Mouse (Mus musculus): ENCODE measurements around the gene Adamtsl5.

Gene Adamtsl5

GRCm38 (mm10) chr10:80320340-80320760 is 27.9 kb downstream of the Adamtsl5 start, which contains the start of gene 2310011J03Rik:
2310011J03Rik (minus strand) TSS chr10:80320537.
- DNase-seq (ENCODE audit: low spot score) = peak; percentile 92

- DNase-seq (ENCODE audit: low spot score) = no peak
Measured at GRCm38 (mm10) chr10:80317011-80317410, 31.2 kb downstream of the Adamtsl5 start.

- no peak for DNase-seq (ENCODE audit: low spot score)
Measured at GRCm38 (mm10) chr10:80316359-80316781, 31.8 kb downstream of the Adamtsl5 start.

- no peak for DNase-seq (ENCODE audit: low spot score)
Measured at GRCm38 (mm10) chr10:80315315-80315714, 32.9 kb downstream of the Adamtsl5 start.

GRCm38 (mm10) chr10:80314494-80315001 is 33.7 kb downstream of the Adamtsl5 start:
- DNase-seq (ENCODE audit: low spot score) = no peak

- no peak for DNase-seq (ENCODE audit: low spot score)
Measured at GRCm38 (mm10) chr10:80313627-80314201, 34.5 kb downstream of the Adamtsl5 start.

- DNase-seq (ENCODE audit: low spot score) = no peak
Measured at GRCm38 (mm10) chr10:80312586-80313504, 35.4 kb downstream of the Adamtsl5 start.

GRCm38 (mm10) chr10:80311560-80311959 is 36.7 kb downstream of the Adamtsl5 start:
- DNase-seq (ENCODE audit: low spot score) = no peak

- peak; percentile 75 for DNase-seq (ENCODE audit: low spot score)
Measured at GRCm38 (mm10) chr10:80304862-80305261, 43.4 kb downstream of the Adamtsl5 start.

- no peak for DNase-seq (ENCODE audit: low spot score)
Measured at GRCm38 (mm10) chr10:80304458-80304857, 43.8 kb downstream of the Adamtsl5 start.

GRCm38 (mm10) chr10:80302471-80302881 is 45.7 kb downstream of the Adamtsl5 start:
- peak; percentile 88 for DNase-seq (ENCODE audit: low spot score)

- no peak for DNase-seq (ENCODE audit: low spot score)
Measured at GRCm38 (mm10) chr10:80302082-80302355, 46.2 kb downstream of the Adamtsl5 start.

GRCm38 (mm10) chr10:80301256-80302081 is 46.7 kb downstream of the Adamtsl5 start:
- no peak for DNase-seq (ENCODE audit: low spot score)

GRCm38 (mm10) chr10:80300672-80301181 is 47.5 kb downstream of the Adamtsl5 start:
- DNase-seq (ENCODE audit: low spot score) = no peak

- DNase-seq (ENCODE audit: low spot score) = no peak
Measured at GRCm38 (mm10) chr10:80299824-80300223, 48.4 kb downstream of the Adamtsl5 start.

GRCm38 (mm10) chr10:80299301-80299700 is 48.9 kb downstream of the Adamtsl5 start:
- DNase-seq (ENCODE audit: low spot score) = no peak

GRCm38 (mm10) chr10:80298571-80299281 is 49.5 kb downstream of the Adamtsl5 start:
- DNase-seq (ENCODE audit: low spot score) = peak; percentile 68

- no peak for DNase-seq (ENCODE audit: low spot score)
Measured at GRCm38 (mm10) chr10:80297526-80298133, 50.6 kb downstream of the Adamtsl5 start.

- no peak for DNase-seq (ENCODE audit: low spot score)
Measured at GRCm38 (mm10) chr10:80296824-80297223, 51.4 kb downstream of the Adamtsl5 start.

- peak; percentile 78 for DNase-seq (ENCODE audit: low spot score)
Measured at GRCm38 (mm10) chr10:80295618-80296425, 52.4 kb downstream of the Adamtsl5 start, which contains the start of gene Apc2. Apc2 (plus strand) TSS chr10:80295977.

Data from testis, postnatal 10 days (tissue).